Mouse (Mus musculus) olfactory bulb, adult 2 months (tissue): ENCODE data around the gene Casp7.

ENCODE experiments used
- CTCF ChIP-seq: fragments of 200-500 bp; IDR thresholded peaks from 2 replicates; pipeline ENCODE4 v1.5.1; 2012; ENCODE audit warnings: low read depth, mild to moderate bottlenecking, low read length, moderate library complexity; ENCODE audit not compliant: insufficient read depth
- POLR2A ChIP-seq: fragments of 200-500 bp; IDR thresholded peaks from 2 replicates; pipeline ENCODE4 v1.6.1; 2012; ENCODE audit warnings: mild to moderate bottlenecking, low read depth, low read length, moderate library complexity; ENCODE audit not compliant: insufficient read depth

DNA sequence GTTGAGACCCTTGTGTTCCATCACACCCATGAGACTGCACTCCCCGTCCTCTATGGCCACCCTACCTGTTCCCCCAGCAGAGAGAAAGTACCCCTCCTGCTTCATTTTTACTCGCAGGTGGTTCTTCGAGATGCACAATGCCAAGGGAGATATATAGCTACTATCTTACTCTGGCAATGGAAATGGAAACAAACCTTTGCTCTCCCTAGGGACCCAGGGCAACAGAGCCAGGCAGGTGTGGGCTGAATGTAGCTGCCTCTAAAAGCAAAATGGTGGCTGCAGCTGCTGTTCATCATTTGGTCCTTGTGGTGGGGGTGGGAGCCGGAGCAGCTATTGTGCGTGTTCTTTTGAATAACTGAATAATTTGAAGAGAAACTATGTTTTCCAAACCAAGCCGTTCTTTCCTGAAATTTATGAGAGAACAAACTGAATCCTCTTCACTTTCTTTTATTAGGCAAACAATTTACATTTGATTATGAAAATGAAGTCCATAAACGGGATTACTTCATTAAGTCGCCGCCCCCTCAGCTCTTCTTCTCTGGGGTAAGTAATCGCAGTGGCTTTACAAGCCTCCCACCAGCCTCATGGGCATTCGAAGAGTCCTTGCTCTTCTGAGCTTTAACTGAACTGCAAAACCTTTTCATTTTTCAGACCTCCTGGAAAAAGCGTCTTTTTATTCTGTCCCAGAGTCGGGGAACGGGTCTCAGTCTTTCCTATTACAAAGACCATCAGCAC lies 73.5 kb downstream of the Casp7 start:
- no peak for TF ChIP-seq POLR2A
- no peak for TF ChIP-seq CTCF
